Mouse (Mus musculus) forebrain, embryonic 13.5 days (tissue): ENCODE results near the gene Enpp1. TPM values are rescaled to one million over a fixed set of nuclear protein-coding genes. Genes with fewer than 3 reads are reported as not detected.
A peak's percentile ranks its signal among the peaks of the same experiment; 100 is the strongest.

Experiments
- ATAC-seq: fragments of 200-750 bp; cut with Nextera tagmentation; 2 replicates; pipeline ENCODE4 v1.8.0; 2017
- H3K27ac ChIP-seq: fragments of 300-500 bp; sonication (generic); 2 replicates; pipeline ENCODE4 v1.5.1; 2015; ENCODE audit warnings: inconsistent platforms, mild to moderate bottlenecking, moderate library complexity
- H3K27me3 ChIP-seq: fragments of 300-500 bp; sonication (generic); 2 replicates; pipeline ENCODE4 v1.6.1; 2015; ENCODE audit warnings: mild to moderate bottlenecking, inconsistent platforms
- H3K36me3 ChIP-seq: fragments of 300-500 bp; sonication (generic); 2 replicates; pipeline ENCODE4 v1.6.1; 2015; ENCODE audit warnings: mild to moderate bottlenecking, inconsistent platforms; ENCODE audit not compliant: poor library complexity, severe bottlenecking
- H3K4me1 ChIP-seq: fragments of 300-500 bp; sonication (generic); 2 replicates; pipeline ENCODE4 v1.6.1; 2015; ENCODE audit warnings: inconsistent platforms
- H3K4me2 ChIP-seq: fragments of 300-500 bp; sonication (generic); 2 replicates; pipeline ENCODE4 v1.6.1; 2015; ENCODE audit warnings: inconsistent platforms, mild to moderate bottlenecking, moderate library complexity
- H3K4me3 ChIP-seq: fragments of 300-500 bp; sonication (generic); 2 replicates; pipeline ENCODE4 v1.5.1; 2015; ENCODE audit warnings: mild to moderate bottlenecking, inconsistent platforms
- H3K9ac ChIP-seq: fragments of 300-500 bp; sonication (generic); 2 replicates; pipeline ENCODE4 v1.6.1; 2015; ENCODE audit warnings: mild to moderate bottlenecking, inconsistent platforms
- H3K9me3 ChIP-seq: fragments of 300-500 bp; sonication (generic); replicated peaks from 2 replicates; pipeline ENCODE4 v1.6.1; 2016; ENCODE audit warnings: inconsistent platforms
- WGBS: fragments of 180-500 bp; shearing (Covaris S2); methylation state at CpG from one replicate; pipeline ENCODE4 v1.1.7; 2015; 5-methylcytosine and 5-hydroxymethylcytosine counted together
- polyA plus RNA-seq: library from polyadenylated mRNA; unstranded; fragments of >200 nt; fragmentation: Nextera tagmentation; extraction: Ambion mirVana; gene quantifications from 2 replicates; pipeline ENCODE4 v1.2.1, GENCODE M21; 2015

The Enpp1 gene
- polyA plus RNA-seq, 1 experiment from 2014 or later = 0.76 TPM

DNA sequence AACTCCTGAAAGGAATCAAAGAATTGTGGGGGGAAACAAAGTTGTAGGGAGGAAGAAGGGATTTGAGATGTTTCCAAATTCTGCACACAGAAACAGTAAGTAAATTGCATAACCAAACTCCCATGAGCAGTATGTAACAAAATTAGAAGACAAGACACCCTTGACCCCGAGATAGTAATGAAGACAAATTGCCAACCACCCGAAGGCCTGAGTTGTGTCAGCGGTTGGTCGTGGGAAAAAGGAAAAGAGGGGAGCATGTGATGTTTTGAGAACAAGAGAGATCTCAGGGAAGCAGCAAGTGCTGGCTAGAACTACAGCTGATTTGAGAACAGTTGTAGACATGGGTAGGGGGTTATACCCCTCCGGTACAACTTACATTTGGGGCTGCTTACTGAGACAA lies 112.2 kb downstream of the Enpp1 start:
- Histone ChIP-seq H3K36me3 (no peaks in the 10 kb centered on the region), H3K9ac (no peak overlapping the region), H3K4me3 (no peak overlapping the region), H3K4me1 (peaks cover 20% of the 10 kb centered on the region), H3K27ac (no peak overlapping the region), H3K27me3 (peaks cover 10% of the 10 kb centered on the region; the same call in 1 of the 2 replicates), H3K9me3 (no peaks in the 10 kb centered on the region), H3K4me2 (no peak overlapping the region)
- WGBS = 86% methylated on average over 5 of the region's 5 CpGs
- ATAC-seq = no peak

GRCm38 (mm10) chr10:24598693-24599092 lies 113.3 kb downstream of the Enpp1 start:
- Histone ChIP-seq H3K9me3 (no peaks in the 10 kb centered on the region), H3K27ac (no peak overlapping the region), H3K4me1 (peaks cover 24% of the 10 kb centered on the region), H3K36me3 (no peaks in the 10 kb centered on the region), H3K9ac (no peak overlapping the region), H3K4me2 (no peak overlapping the region), H3K27me3 (peaks cover 10% of the 10 kb centered on the region; the same call in 1 of the 2 replicates), H3K4me3 (no peak overlapping the region)
- 91% methylated on average over 6 of the region's 6 CpGs for WGBS
- no peak for ATAC-seq

- no peak overlapping the region for H3K4me2 ChIP-seq
- peaks cover 24% of the 10 kb centered on the region for H3K4me1 ChIP-seq
- H3K36me3 ChIP-seq = no peaks in the 10 kb centered on the region
- H3K27me3 ChIP-seq = peaks cover 10% of the 10 kb centered on the region; the same call in 1 of the 2 replicates
- H3K9ac ChIP-seq = no peak overlapping the region
- H3K9me3 ChIP-seq = no peaks in the 10 kb centered on the region
- H3K4me3 ChIP-seq = no peak overlapping the region
- no peak overlapping the region for H3K27ac ChIP-seq
- WGBS = 85% methylated on average over 4 of the region's 4 CpGs
- ATAC-seq = no peak
Measured at GRCm38 (mm10) chr10:24597789-24598188, 114.2 kb downstream of the Enpp1 start.

GRCm38 (mm10) chr10:24596869-24597339 lies 115.1 kb downstream of the Enpp1 start:
- WGBS = 56% methylated on average over 7 of the region's 7 CpGs
- Histone ChIP-seq H3K9me3 (no peaks in the 10 kb centered on the region), H3K4me3 (no peak overlapping the region), H3K4me2 (peak overlapping the region; percentile 87), H3K9ac (no peak overlapping the region), H3K27me3 (peaks cover 10% of the 10 kb centered on the region; the same call in 1 of the 2 replicates), H3K4me1 (peaks cover 24% of the 10 kb centered on the region), H3K27ac (no peak overlapping the region), H3K36me3 (no peaks in the 10 kb centered on the region)
- no peak for ATAC-seq

DNA sequence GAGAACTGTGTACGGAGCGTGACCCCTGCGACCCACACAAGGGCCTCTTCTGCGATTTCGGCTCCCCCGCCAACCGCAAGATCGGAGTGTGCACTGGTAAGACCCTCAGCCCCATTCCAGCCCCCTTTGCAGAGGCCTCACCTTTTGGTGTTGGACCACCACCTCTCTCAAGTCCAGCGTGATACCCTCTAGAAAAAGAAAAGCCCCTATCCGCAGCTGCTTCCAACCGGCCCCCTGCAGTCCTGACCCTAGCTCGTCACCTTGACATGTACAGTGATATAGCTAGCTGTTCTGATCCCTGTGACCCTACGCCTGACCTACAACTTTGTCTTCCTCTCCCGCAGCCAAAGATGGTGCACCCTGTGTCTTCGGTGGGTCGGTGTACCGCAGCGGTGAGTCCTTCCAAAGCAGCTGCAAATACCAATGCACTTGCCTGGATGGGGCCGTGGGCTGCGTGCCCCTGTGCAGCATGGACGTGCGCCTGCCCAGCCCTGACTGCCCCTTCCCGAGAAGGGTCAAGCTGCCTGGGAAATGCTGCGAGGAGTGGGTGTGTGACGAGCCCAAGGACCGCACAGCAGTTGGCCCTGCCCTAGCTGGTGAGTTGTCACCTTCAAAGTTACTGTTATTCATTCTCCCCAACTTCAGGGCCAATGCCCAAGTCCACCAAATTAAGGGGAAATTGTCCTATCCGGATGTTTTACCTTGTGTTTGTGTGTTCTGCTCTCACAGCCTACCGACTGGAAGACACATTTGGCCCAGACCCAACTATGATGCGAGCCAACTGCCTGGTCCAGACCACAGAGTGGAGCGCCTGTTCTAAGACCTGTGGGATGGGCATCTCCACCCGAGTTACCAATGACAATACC lies 115.7 kb downstream of the Enpp1 start:
- WGBS = 14% methylated on average over 31 of the region's 31 CpGs
- peak overlapping the region; percentile 69 for H3K4me3 ChIP-seq
- H3K4me1 ChIP-seq = peaks cover 24% of the 10 kb centered on the region
- peak overlapping the region; percentile 72 for H3K9ac ChIP-seq
- H3K9me3 ChIP-seq = no peaks in the 10 kb centered on the region
- H3K4me2 ChIP-seq = peak overlapping the region; percentile 87
- H3K36me3 ChIP-seq = no peaks in the 10 kb centered on the region
- peak; percentile 17 for ATAC-seq
- no peak overlapping the region for H3K27ac ChIP-seq
- peaks cover 10% of the 10 kb centered on the region; the same call in 1 of the 2 replicates for H3K27me3 ChIP-seq

GRCm38 (mm10) chr10:24595250-24596002 lies 116.5 kb downstream of the Enpp1 start, which contains the start of gene Ccn2:
Gene Ccn2, plus strand, starts transcription at chr10:24595442.
- 0% methylated on average over 45 of the region's 53 CpGs for WGBS
- Histone ChIP-seq H3K4me1 (peaks cover 24% of the 10 kb centered on the region), H3K27ac (no peak within 1 kb of the TSS), H3K4me2 (peak within 1 kb of the TSS; percentile 87), H3K9ac (peak within 1 kb of the TSS; percentile 72), H3K36me3 (no peaks in the 10 kb centered on the region), H3K27me3 (peaks cover 10% of the 10 kb centered on the region; the same call in 1 of the 2 replicates), H3K9me3 (no peaks in the 10 kb centered on the region), H3K4me3 (peak within 1 kb of the TSS; percentile 69)
- ATAC-seq = peak; percentile 90

GRCm38 (mm10) chr10:24593556-24593955 lies 118.4 kb downstream of the Enpp1 start:
- Histone ChIP-seq H3K4me3 (no peak overlapping the region), H3K9ac (no peak overlapping the region), H3K4me1 (peaks cover 24% of the 10 kb centered on the region), H3K4me2 (no peak overlapping the region), H3K9me3 (no peaks in the 10 kb centered on the region), H3K36me3 (no peaks in the 10 kb centered on the region), H3K27me3 (peaks cover 10% of the 10 kb centered on the region; the same call in 1 of the 2 replicates), H3K27ac (no peak overlapping the region)
- no peak for ATAC-seq
- 79% methylated on average over 4 of the region's 4 CpGs for WGBS

DNA sequence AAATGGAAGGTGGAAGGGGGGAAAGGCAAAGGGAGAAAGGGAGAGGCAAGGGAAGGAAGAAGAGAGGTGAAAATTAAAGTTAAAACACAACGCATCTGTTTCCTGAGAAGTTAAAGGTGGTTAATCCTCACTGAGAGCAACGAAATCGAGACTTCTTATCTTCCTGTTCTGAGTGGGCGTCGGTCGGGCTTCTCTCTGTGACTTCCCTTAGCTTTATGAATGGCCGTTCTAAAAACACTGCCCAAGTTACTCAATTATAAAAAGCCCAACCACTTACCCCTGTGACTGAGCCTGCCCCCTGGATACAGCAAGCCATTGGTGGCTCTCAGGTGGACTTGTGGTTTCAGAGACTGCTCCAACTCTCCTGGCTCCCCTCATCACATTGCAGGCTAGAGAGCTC lies 119.0 kb downstream of the Enpp1 start:
- H3K4me2 ChIP-seq = no peak overlapping the region
- H3K4me1 ChIP-seq = peaks cover 24% of the 10 kb centered on the region
- peaks cover 10% of the 10 kb centered on the region; the same call in 1 of the 2 replicates for H3K27me3 ChIP-seq
- ATAC-seq = no peak
- no peak overlapping the region for H3K4me3 ChIP-seq
- H3K9ac ChIP-seq = no peak overlapping the region
- H3K9me3 ChIP-seq = no peaks in the 10 kb centered on the region
- 80% methylated on average over 7 of the region's 7 CpGs for WGBS
- H3K36me3 ChIP-seq = no peaks in the 10 kb centered on the region
- no peak overlapping the region for H3K27ac ChIP-seq

- no peak for ATAC-seq
- H3K36me3 ChIP-seq = no peaks in the 10 kb centered on the region
- no peak overlapping the region for H3K27ac ChIP-seq
- H3K9ac ChIP-seq = no peak overlapping the region
- H3K4me3 ChIP-seq = no peak overlapping the region
- H3K4me1 ChIP-seq = peaks cover 23% of the 10 kb centered on the region
- no peak overlapping the region for H3K4me2 ChIP-seq
- WGBS = 77% methylated on average over 2 of the region's 2 CpGs
- H3K9me3 ChIP-seq = no peaks in the 10 kb centered on the region
- peaks cover 10% of the 10 kb centered on the region; the same call in 1 of the 2 replicates for H3K27me3 ChIP-seq
Measured at GRCm38 (mm10) chr10:24592318-24592717, 119.6 kb downstream of the Enpp1 start.

GRCm38 (mm10) chr10:24591741-24592140 lies 120.2 kb downstream of the Enpp1 start:
- WGBS = 71% methylated on average over 5 of the region's 5 CpGs
- Histone ChIP-seq H3K4me3 (no peak overlapping the region), H3K27me3 (peaks cover 10% of the 10 kb centered on the region; the same call in 1 of the 2 replicates), H3K27ac (no peak overlapping the region), H3K9me3 (no peaks in the 10 kb centered on the region), H3K9ac (no peak overlapping the region), H3K4me2 (no peak overlapping the region), H3K4me1 (peaks cover 17% of the 10 kb centered on the region), H3K36me3 (no peaks in the 10 kb centered on the region)
- no peak for ATAC-seq

GRCm38 (mm10) chr10:24591136-24591535 lies 120.8 kb downstream of the Enpp1 start:
- no peaks in the 10 kb centered on the region for H3K9me3 ChIP-seq
- 10% methylated on average over 4 of the region's 4 CpGs for WGBS
- no peak overlapping the region for H3K4me3 ChIP-seq
- H3K36me3 ChIP-seq = no peaks in the 10 kb centered on the region
- H3K27ac ChIP-seq = no peak overlapping the region
- H3K9ac ChIP-seq = no peak overlapping the region
- no peak overlapping the region for H3K4me2 ChIP-seq
- peaks cover 7% of the 10 kb centered on the region; the same call in 1 of the 2 replicates for H3K27me3 ChIP-seq
- peaks cover 12% of the 10 kb centered on the region for H3K4me1 ChIP-seq
- ATAC-seq = peak; percentile 74

- 0 out of 2 replicates have a peak, but pooled peaks cover 1% of the 10 kb centered on the region for H3K27me3 ChIP-seq
- ATAC-seq = no peak
- no peaks in the 10 kb centered on the region for H3K36me3 ChIP-seq
- no peaks in the 10 kb centered on the region for H3K9me3 ChIP-seq
- no peak overlapping the region for H3K27ac ChIP-seq
- H3K4me3 ChIP-seq = no peak overlapping the region
- WGBS = 33% methylated on average over 4 of the region's 4 CpGs
- peaks cover 6% of the 10 kb centered on the region; the same call in 1 of the 2 replicates for H3K4me1 ChIP-seq
- H3K9ac ChIP-seq = no peak overlapping the region
- H3K4me2 ChIP-seq = no peak overlapping the region
Measured at GRCm38 (mm10) chr10:24590546-24590945, 121.4 kb downstream of the Enpp1 start.
